In the genomic region with DNA sequence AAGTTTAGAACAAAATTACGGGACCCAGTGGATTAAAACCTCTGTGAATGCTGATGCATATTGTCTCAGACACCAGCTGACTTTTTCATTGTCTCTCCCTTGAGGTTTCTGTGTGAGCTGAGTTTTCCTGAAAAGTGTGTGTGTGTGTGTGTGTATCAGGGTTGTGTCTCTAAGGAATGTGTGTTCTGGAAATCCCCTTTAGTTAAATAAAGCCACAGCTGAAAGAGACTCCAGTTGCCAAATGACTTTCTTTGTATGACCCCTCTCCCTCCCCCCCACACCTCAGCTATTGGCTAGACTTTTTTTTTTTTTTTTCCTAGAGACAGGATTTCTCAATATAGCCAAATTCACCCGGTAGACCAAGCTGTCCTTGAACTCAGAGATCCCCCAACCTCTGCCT, we compare ENCODE assay signal across 17 mouse cellular contexts.
"Had no signal": no experiment of that assay in that cellular context is flagged by ENCODE, and none has a peak within 500 bp of the region (broad histone marks: within the 10 kb centered on the region; RNA-seq: fewer than 3 reads in every experiment).

No protein-coding gene starts in this region.

- H3K9ac ChIP-seq: liver, embryonic 12.5 days; liver, embryonic 15.5 days; lung, embryonic 15.5 days; neural tube, embryonic 13.5 days had no signal

- H3K27ac ChIP-seq: kidney, postnatal 0 days; liver, embryonic 12.5 days; liver, embryonic 15.5 days; lung, embryonic 15.5 days had no signal

- H3K4me3 ChIP-seq: layer of hippocampus, adult 2 months; liver, embryonic 12.5 days; liver, embryonic 15.5 days; lung, embryonic 15.5 days; megakaryocyte, embryonic 14.5 days; midbrain, embryonic 10.5 days; neural tube, embryonic 13.5 days had no signal

- H3K4me1 ChIP-seq: liver, embryonic 12.5 days; liver, embryonic 15.5 days; lung, embryonic 15.5 days; megakaryocyte, embryonic 14.5 days had no signal

- H3K27me3 ChIP-seq: liver, embryonic 12.5 days; liver, embryonic 15.5 days; lung, embryonic 15.5 days; megakaryocyte, embryonic 14.5 days; neural tube, embryonic 13.5 days had no signal

- DNase-seq: kidney, adult 2 months; kidney, postnatal 25 days; layer of hippocampus, adult 9-11 months; liver; lung, adult 18-20 months; midbrain, embryonic 14.5 days; thymus, adult 18-20 months; thymus, postnatal 36 days had no signal

- H3K9me3 ChIP-seq: liver, embryonic 12.5 days; liver, embryonic 15.5 days; lung, embryonic 15.5 days; megakaryocyte, embryonic 14.5 days; midbrain, embryonic 10.5 days; neural tube, embryonic 13.5 days had no signal

- ATAC-seq: intestine, postnatal 0 days; liver, embryonic 12.5 days had no signal

- H3K36me3 ChIP-seq: liver, embryonic 12.5 days; liver, embryonic 15.5 days; lung, embryonic 15.5 days; midbrain, embryonic 10.5 days; neural tube, embryonic 13.5 days had no signal

- H3K4me2 ChIP-seq: liver, embryonic 12.5 days; liver, embryonic 15.5 days; lung, embryonic 15.5 days; neural tube, embryonic 13.5 days had no signal
